Mouse (Mus musculus): Measurements from ENCODE around the gene Cldn24. TPM values are rescaled to one million over a fixed set of nuclear protein-coding genes. Genes with fewer than 3 reads are reported as not detected.

Cldn24 gene
- polyA plus RNA-seq, 1 experiment from 2014 or later = not detected

DNA sequence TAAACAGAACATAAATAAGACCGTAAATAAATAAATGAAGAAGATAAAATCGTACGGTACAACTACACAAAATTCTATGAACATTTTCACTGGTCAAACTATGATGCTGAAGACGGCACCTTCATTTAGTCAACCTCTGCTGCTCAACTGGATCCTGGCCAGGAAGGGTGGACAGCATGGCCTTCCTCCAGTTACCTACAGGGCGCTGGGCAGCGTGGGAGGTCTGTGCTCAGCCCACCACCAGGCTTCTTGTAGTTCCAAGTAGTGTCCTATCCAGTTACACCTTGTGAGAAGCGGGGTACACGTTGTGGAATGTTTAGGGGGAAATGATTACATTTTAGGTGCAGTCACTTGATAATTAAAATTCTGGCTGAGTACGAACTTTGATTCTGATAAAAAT lies 5.0 kb downstream of the Cldn24 start:
- no peak overlapping the region for H3K27ac ChIP-seq
- H3K9ac ChIP-seq = no peak overlapping the region
- peaks cover 25% of the 10 kb centered on the region; the same call in 1 of the 2 replicates for H3K36me3 ChIP-seq
- no peak overlapping the region for H3K4me3 ChIP-seq
- 87% methylated on average over 9 of the region's 9 CpGs for WGBS
- no peak for ATAC-seq (replicated peaks; ENCODE audit: insufficient number of reproducible peaks, insufficient read depth, low FRiP score, low read depth)
- no peak overlapping the region for H3K4me2 ChIP-seq
- peaks cover 9% of the 10 kb centered on the region for H3K4me1 ChIP-seq (replicated peaks)
- no peaks in the 10 kb centered on the region for H3K9me3 ChIP-seq (replicated peaks)
- H3K27me3 ChIP-seq = no peaks in the 10 kb centered on the region

DNA sequence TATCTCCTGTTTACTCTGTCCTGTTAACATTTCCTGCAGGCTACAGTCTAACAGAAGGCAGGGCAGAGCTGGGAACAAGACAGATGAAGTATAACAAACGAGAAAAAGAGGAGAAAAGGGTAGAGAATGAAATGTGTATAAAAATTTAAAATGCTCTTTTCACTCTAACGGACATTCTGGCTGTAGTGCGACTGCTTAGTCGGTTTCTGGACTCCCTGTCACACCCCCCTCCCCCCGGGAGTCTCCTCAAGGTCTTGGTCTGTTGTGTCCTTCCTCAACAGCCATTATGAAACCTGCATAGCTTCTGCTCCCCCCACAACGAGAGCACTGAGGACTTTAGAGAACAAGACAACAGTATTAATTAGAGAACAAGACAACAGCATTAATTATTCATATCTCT lies 10.7 kb downstream of the Cldn24 start:
- Histone ChIP-seq H3K4me3 (no peak overlapping the region), H3K4me2 (no peak overlapping the region), H3K9ac (no peak overlapping the region), H3K27me3 (no peaks in the 10 kb centered on the region), H3K36me3 (peaks cover 28% of the 10 kb centered on the region; the same call in 1 of the 2 replicates), H3K9me3 (replicated peaks) (no peaks in the 10 kb centered on the region), H3K27ac (no peak overlapping the region), H3K4me1 (replicated peaks) (no peaks in the 10 kb centered on the region)
- WGBS = 74% methylated on average over 6 of the region's 6 CpGs
- ATAC-seq (replicated peaks; ENCODE audit: insufficient number of reproducible peaks, insufficient read depth, low FRiP score, low read depth) = no peak

DNA sequence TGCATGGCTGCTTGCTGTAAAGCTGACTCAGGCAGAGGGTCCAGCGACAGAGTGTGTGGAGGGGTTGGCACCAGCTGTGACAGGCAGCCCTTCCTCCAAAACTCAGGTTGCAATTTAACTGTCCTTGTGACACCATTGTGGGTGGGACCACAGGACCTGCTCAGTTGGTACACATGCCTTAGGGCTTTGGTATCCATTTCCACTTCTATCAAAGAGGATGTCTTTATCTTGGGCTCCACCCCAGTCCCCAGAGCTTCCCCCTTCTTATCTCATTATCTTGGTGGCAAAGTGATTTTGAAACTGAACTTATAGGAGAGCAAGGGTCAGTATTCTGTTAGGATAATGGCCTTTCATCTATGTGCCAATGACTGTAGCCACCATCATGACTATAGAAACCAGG lies 12.0 kb downstream of the Cldn24 start:
- H3K9me3 ChIP-seq (replicated peaks) = no peaks in the 10 kb centered on the region
- no peaks in the 10 kb centered on the region for H3K4me1 ChIP-seq (replicated peaks)
- no peak overlapping the region for H3K4me2 ChIP-seq
- no peak overlapping the region for H3K4me3 ChIP-seq
- 74% methylated on average over 1 of the region's 1 CpGs for WGBS
- no peak overlapping the region for H3K27ac ChIP-seq
- no peak overlapping the region for H3K9ac ChIP-seq
- H3K27me3 ChIP-seq = no peaks in the 10 kb centered on the region
- H3K36me3 ChIP-seq = peaks cover 25% of the 10 kb centered on the region; the same call in 1 of the 2 replicates
- no peak for ATAC-seq (replicated peaks; ENCODE audit: insufficient number of reproducible peaks, insufficient read depth, low FRiP score, low read depth)

DNA sequence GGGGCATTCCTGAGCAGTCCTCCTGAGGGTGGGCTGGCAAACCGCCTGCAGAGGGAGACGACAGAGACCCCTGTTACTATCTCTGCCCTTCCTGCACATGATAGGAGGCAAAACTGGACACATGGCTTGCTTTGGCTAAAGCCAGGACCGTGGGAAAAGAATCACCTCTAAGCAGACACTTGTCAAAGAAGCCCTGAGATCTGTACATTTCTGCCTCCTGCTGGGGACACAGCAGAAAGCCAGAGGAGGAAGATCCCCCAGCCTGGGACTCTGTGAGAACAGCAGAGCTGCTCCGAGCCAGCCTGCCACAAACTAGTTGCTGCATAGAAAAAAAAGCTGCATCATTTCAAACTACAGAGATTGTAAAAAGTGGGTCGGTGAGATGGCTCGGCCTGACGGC lies 21.1 kb downstream of the Cldn24 start:
- no peak overlapping the region for H3K27ac ChIP-seq
- no peaks in the 10 kb centered on the region for H3K4me1 ChIP-seq (replicated peaks)
- no peak overlapping the region for H3K4me2 ChIP-seq
- no peaks in the 10 kb centered on the region for H3K27me3 ChIP-seq
- 0 out of 2 replicates have a peak, but pooled peaks have one; percentile 22 for ATAC-seq (replicated peaks; ENCODE audit: insufficient number of reproducible peaks, insufficient read depth, low FRiP score, low read depth)
- no peak overlapping the region for H3K4me3 ChIP-seq
- H3K9me3 ChIP-seq (replicated peaks) = no peaks in the 10 kb centered on the region
- no peak overlapping the region for H3K9ac ChIP-seq
- WGBS = 61% methylated on average over 7 of the region's 7 CpGs
- peaks cover 67% of the 10 kb centered on the region for H3K36me3 ChIP-seq

DNA sequence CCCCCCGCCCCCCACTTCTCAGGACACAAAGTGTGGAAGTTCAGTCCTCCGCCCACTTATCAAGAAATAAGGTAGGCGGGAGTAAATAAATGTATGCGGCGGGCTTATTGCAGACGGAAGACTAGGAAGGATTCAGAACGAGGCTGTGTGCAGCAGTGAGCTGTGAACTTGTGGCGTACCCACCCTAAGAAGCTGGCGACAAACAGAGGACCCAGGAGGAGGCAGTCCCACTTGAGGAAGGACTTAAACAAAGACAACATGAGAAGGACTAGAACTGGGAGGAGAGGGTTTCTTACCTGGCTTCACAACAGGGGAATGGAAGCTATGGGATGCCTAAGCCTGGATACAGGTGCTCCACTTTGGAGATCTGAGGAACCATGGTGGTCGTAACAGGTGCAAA lies 21.7 kb downstream of the Cldn24 start:
- ATAC-seq (replicated peaks; ENCODE audit: insufficient number of reproducible peaks, insufficient read depth, low FRiP score, low read depth) = no peak
- H3K4me1 ChIP-seq (replicated peaks) = no peaks in the 10 kb centered on the region
- no peak overlapping the region for H3K4me2 ChIP-seq
- no peak overlapping the region for H3K4me3 ChIP-seq
- no peak overlapping the region for H3K9ac ChIP-seq
- 94% methylated on average over 10 of the region's 10 CpGs for WGBS
- no peak overlapping the region for H3K27ac ChIP-seq
- H3K36me3 ChIP-seq = peaks cover 71% of the 10 kb centered on the region
- no peaks in the 10 kb centered on the region for H3K27me3 ChIP-seq
- H3K9me3 ChIP-seq (replicated peaks) = no peaks in the 10 kb centered on the region

DNA sequence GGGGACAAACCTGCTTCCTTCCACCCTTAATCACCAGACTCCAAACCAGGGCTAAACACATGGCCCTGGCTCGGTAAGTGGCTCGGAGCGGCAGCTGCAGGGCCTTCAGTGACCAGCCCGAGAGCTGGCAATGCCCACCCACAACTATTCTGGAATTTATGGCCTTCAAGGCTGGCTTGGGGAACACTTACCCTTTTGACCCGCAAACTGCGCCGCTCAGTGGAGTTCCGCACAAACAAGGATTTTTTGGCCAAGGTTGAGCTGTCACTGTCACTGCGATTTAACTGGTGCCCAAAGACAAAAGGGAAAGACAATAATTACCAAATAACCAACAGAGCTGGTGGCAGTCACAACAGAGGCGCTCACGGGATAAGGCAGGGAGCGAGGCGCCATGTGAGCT lies 24.0 kb downstream of the Cldn24 start:
- Histone ChIP-seq H3K4me1 (replicated peaks) (no peaks in the 10 kb centered on the region), H3K27me3 (no peaks in the 10 kb centered on the region), H3K9ac (no peak overlapping the region), H3K27ac (no peak overlapping the region), H3K4me2 (no peak overlapping the region), H3K9me3 (replicated peaks) (no peaks in the 10 kb centered on the region), H3K36me3 (peaks cover 73% of the 10 kb centered on the region), H3K4me3 (no peak overlapping the region)
- 90% methylated on average over 13 of the region's 13 CpGs for WGBS
- no peak for ATAC-seq (replicated peaks; ENCODE audit: insufficient number of reproducible peaks, insufficient read depth, low FRiP score, low read depth)

DNA sequence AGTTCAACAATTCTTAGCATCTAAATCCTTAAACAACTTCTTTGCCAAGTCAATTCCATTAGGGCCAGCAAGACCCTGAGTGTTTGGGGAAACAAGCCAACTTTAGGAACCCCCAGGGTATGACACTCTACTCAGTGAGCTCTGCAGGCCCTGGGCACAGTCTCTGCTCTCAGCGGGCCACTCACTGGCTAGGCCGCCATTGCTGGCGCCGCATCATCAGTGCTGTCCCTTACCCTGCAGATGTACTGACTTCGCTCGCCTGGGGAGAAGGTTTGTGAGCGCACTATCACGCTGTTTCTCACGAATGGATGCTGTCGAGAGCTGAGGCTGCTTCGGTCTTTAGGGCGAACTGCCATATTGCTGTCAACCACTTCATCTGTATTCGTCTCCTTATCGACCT lies 25.2 kb downstream of the Cldn24 start:
- no peak overlapping the region for H3K4me2 ChIP-seq
- ATAC-seq (replicated peaks; ENCODE audit: insufficient number of reproducible peaks, insufficient read depth, low FRiP score, low read depth) = no peak
- no peaks in the 10 kb centered on the region for H3K9me3 ChIP-seq (replicated peaks)
- H3K36me3 ChIP-seq = peaks cover 66% of the 10 kb centered on the region
- H3K4me1 ChIP-seq (replicated peaks) = peaks cover 6% of the 10 kb centered on the region
- H3K9ac ChIP-seq = no peak overlapping the region
- no peak overlapping the region for H3K27ac ChIP-seq
- no peak overlapping the region for H3K4me3 ChIP-seq
- no peaks in the 10 kb centered on the region for H3K27me3 ChIP-seq
- WGBS = 80% methylated on average over 14 of the region's 14 CpGs

DNA sequence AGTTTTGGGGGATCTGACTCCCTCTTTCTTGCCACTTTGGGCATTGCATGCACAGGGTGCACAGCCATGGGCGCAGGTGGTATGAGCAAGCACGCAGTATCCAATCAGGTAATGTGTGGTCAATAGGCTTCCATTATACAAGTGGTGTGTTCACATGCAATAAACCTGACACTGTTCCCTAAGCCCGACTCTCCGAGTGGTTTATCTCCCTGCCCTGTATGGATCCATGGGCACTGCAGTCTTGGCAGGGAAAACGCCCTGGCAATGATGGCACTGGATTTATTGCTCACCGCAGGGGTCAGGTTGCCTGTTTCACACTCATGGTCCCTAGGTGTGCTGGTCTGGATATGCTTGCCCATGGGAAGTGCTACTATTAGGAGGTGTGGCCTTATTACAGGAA lies 26.0 kb downstream of the Cldn24 start:
- Histone ChIP-seq H3K4me1 (replicated peaks) (peaks cover 13% of the 10 kb centered on the region), H3K4me3 (no peak overlapping the region), H3K36me3 (peaks cover 58% of the 10 kb centered on the region), H3K4me2 (no peak overlapping the region), H3K9ac (no peak overlapping the region), H3K27me3 (no peaks in the 10 kb centered on the region), H3K9me3 (replicated peaks) (no peaks in the 10 kb centered on the region), H3K27ac (no peak overlapping the region)
- 97% methylated on average over 6 of the region's 6 CpGs for WGBS
- no peak for ATAC-seq (replicated peaks; ENCODE audit: insufficient number of reproducible peaks, insufficient read depth, low FRiP score, low read depth)

DNA sequence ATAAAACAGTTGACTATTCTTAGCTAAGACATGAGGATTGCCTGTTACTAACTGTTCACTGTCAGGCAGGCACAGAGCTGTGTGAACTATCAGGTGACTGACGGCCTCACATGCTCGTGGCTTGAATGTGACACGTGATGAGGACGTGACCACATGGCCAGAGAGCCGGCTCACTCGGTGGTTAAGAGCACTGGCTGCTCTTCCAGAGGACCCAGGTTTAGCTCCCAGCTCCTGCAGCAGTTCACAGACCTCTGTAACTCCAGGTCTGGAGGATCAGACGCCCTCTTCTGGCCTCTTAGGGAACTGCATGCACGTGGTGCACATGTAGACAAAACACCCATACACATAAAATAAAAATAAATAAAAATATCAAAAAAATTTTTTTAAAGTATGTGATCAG lies 27.9 kb downstream of the Cldn24 start:
- H3K9ac ChIP-seq = no peak overlapping the region
- no peak overlapping the region for H3K4me2 ChIP-seq
- H3K27me3 ChIP-seq = no peaks in the 10 kb centered on the region
- H3K27ac ChIP-seq = no peak overlapping the region
- H3K9me3 ChIP-seq (replicated peaks) = no peaks in the 10 kb centered on the region
- H3K4me1 ChIP-seq (replicated peaks) = peaks cover 18% of the 10 kb centered on the region
- WGBS = 68% methylated on average over 8 of the region's 8 CpGs
- no peak overlapping the region for H3K4me3 ChIP-seq
- no peak for ATAC-seq (replicated peaks; ENCODE audit: insufficient number of reproducible peaks, insufficient read depth, low FRiP score, low read depth)
- peaks cover 56% of the 10 kb centered on the region for H3K36me3 ChIP-seq

DNA sequence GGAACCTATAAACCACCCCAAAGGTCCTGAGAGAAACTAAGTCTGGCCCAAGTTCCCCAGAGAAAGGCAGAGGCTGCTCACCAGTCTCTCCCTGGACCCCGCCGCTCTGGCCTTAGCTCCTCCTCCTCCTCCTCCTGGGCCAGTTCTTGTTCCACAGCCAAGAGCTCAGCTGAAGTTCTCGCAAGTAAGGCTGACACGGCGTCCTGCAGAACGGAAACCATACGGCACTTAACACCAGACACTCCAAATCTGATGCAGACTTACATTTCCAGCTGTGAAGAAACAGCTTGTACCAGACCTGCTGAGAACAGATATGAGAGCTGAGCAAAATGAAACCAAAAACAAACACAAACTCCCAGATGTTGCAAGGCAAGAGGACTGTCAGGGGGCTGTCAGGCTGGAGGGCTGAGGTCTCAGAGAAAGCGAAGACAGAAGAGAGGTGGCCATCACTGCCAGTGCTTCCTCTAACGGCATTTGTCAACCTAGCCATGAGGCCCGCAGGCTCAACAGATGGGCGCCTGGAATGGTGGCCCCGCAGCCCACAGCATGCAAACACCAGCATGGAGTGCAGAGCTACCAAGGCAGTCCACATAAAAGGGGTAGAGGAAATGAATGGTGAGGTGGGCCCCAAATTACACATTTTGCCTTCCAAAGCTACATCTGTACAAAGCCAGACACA lies 30.0 kb downstream of the Cldn24 start:
- Histone ChIP-seq H3K4me3 (peak overlapping the region; percentile 26), H3K36me3 (peaks cover 58% of the 10 kb centered on the region), H3K4me2 (peak overlapping the region; percentile 53), H3K9me3 (replicated peaks) (no peaks in the 10 kb centered on the region), H3K27ac (peak overlapping the region; percentile 72), H3K4me1 (replicated peaks) (peaks cover 18% of the 10 kb centered on the region), H3K27me3 (no peaks in the 10 kb centered on the region), H3K9ac (no peak overlapping the region)
- 38% methylated on average over 12 of the region's 12 CpGs for WGBS
- peak; percentile 45; the same call in 1 of the 2 replicates for ATAC-seq (replicated peaks; ENCODE audit: insufficient number of reproducible peaks, insufficient read depth, low FRiP score, low read depth)

DNA sequence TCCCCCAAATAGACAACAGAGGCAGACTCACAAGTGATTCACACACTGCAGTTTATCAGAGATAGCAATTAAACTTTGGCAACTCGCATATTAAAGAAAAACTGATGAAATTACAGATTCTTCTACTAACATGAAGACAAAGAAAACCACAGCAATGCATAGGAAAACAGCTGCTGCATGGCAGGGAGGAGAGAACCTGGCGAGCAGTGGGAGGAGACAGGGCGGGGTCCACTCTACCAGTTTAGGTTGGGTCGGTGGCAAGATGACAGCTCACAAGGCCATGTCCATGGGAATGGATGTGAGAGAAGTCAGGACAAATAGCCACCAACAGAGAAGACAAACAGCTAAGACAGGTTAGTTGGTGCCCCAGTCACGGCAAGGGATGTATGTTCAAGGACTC lies 30.8 kb downstream of the Cldn24 start:
- peak overlapping the region; percentile 72 for H3K27ac ChIP-seq
- H3K9me3 ChIP-seq (replicated peaks) = no peaks in the 10 kb centered on the region
- H3K4me3 ChIP-seq = no peak overlapping the region
- peaks cover 54% of the 10 kb centered on the region for H3K36me3 ChIP-seq
- H3K27me3 ChIP-seq = no peaks in the 10 kb centered on the region
- no peak overlapping the region for H3K4me2 ChIP-seq
- no peak for ATAC-seq (replicated peaks; ENCODE audit: insufficient number of reproducible peaks, insufficient read depth, low FRiP score, low read depth)
- peaks cover 18% of the 10 kb centered on the region for H3K4me1 ChIP-seq (replicated peaks)
- WGBS = 79% methylated on average over 5 of the region's 5 CpGs
- no peak overlapping the region for H3K9ac ChIP-seq

DNA sequence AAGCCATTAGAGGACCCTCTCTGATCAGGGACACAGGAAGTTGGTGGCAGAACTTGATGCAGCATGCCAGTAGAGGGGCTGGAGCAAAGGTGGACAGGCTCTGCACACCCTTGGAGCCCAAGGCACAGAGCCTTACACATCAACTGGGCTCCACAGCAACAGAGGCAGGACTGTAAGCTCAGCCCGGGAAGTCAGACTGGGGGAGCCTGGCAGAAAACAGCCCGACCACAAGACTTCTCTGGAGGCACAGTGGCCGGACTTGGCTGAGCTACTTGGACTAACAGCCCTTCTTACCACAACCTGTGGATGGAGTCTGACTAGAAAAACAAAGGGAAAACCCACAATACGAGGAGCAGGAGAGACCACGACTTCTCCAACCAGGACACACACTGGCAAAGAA lies 31.4 kb downstream of the Cldn24 start:
- H3K4me2 ChIP-seq = no peak overlapping the region
- H3K9ac ChIP-seq = no peak overlapping the region
- no peaks in the 10 kb centered on the region for H3K9me3 ChIP-seq (replicated peaks)
- H3K4me3 ChIP-seq = no peak overlapping the region
- H3K27me3 ChIP-seq = no peaks in the 10 kb centered on the region
- peaks cover 18% of the 10 kb centered on the region for H3K4me1 ChIP-seq (replicated peaks)
- no peak overlapping the region for H3K27ac ChIP-seq
- 79% methylated on average over 5 of the region's 5 CpGs for WGBS
- no peak for ATAC-seq (replicated peaks; ENCODE audit: insufficient number of reproducible peaks, insufficient read depth, low FRiP score, low read depth)
- H3K36me3 ChIP-seq = peaks cover 54% of the 10 kb centered on the region

All from heart, embryonic 15.5 days (tissue).